Mouse (Mus musculus) limb, embryonic 11.5 days (tissue): ENCODE data around the gene Il1rl2. TPM values are rescaled to one million over a fixed set of nuclear protein-coding genes. Genes with fewer than 3 reads are reported as not detected.
A peak's percentile ranks its signal among the peaks of the same experiment; 100 is the strongest.

Experiments
- ATAC-seq: fragments of 200-750 bp; cut with Nextera tagmentation; 2 replicates; pipeline ENCODE4 v1.8.0; 2017; ENCODE audit warnings: low read depth; ENCODE audit not compliant: insufficient number of reproducible peaks, low FRiP score, low TSS enrichment
- DNase-seq: peaks from one replicate; pipeline ENCODE4 v3.0.0-alpha.2; 2015; ENCODE audit warnings: low spot score
- H3K27ac ChIP-seq: fragments of 300-500 bp; sonication (generic); replicated peaks from 2 replicates; pipeline ENCODE4 v1.5.1; 2014; ENCODE audit warnings: low read depth, mild to moderate bottlenecking, low read length
- H3K27me3 ChIP-seq: fragments of 300-500 bp; sonication (generic); 2 replicates; pipeline ENCODE4 v1.6.1; 2014; ENCODE audit warnings: mild to moderate bottlenecking, low read length, mixed read lengths; ENCODE audit not compliant: control insufficient read depth, insufficient read depth
- H3K36me3 ChIP-seq: fragments of 300-500 bp; sonication (generic); 2 replicates; pipeline ENCODE4 v1.6.1; 2014; ENCODE audit warnings: mild to moderate bottlenecking, low read length, moderate library complexity, mixed read lengths; ENCODE audit not compliant: control insufficient read depth, insufficient read depth
- H3K4me1 ChIP-seq: fragments of 300-500 bp; sonication (generic); 2 replicates; pipeline ENCODE4 v1.6.1; 2014; ENCODE audit warnings: low read length, mixed read lengths; ENCODE audit not compliant: control insufficient read depth, insufficient read depth
- H3K4me2 ChIP-seq: fragments of 300-500 bp; sonication (generic); 2 replicates; pipeline ENCODE4 v1.6.1; 2014; ENCODE audit warnings: low read depth, mild to moderate bottlenecking, moderate library complexity; ENCODE audit not compliant: severe bottlenecking
- H3K4me3 ChIP-seq: fragments of 300-500 bp; sonication (generic); 2 replicates; pipeline ENCODE4 v1.5.1; 2014; ENCODE audit warnings: low read depth, low read length
- H3K9ac ChIP-seq: fragments of 300-500 bp; sonication (generic); 2 replicates; pipeline ENCODE4 v1.6.1; 2014; ENCODE audit warnings: mild to moderate bottlenecking, low read length
- H3K9me3 ChIP-seq: fragments of 300-500 bp; sonication (generic); 2 replicates; pipeline ENCODE4 v1.6.1; 2016; ENCODE audit warnings: low read length; ENCODE audit not compliant: control insufficient read depth
- WGBS: fragments of 180-500 bp; shearing (Covaris S2); extraction: QIAGEN DNeasy Blood & Tissue Kit; methylation state at CpG from one replicate; pipeline ENCODE4 v1.1.7; 2014; 5-methylcytosine and 5-hydroxymethylcytosine counted together
- polyA plus RNA-seq: library from polyadenylated mRNA; unstranded; fragments of >200 nt; fragmentation: Nextera tagmentation; extraction: Ambion mirVana; gene quantifications from 2 replicates; pipeline ENCODE4 v1.2.1, GENCODE M21; 2014

Il1rl2 gene
- polyA plus RNA-seq, 1 experiment from 2014 or later, result 0.88 TPM

DNA sequence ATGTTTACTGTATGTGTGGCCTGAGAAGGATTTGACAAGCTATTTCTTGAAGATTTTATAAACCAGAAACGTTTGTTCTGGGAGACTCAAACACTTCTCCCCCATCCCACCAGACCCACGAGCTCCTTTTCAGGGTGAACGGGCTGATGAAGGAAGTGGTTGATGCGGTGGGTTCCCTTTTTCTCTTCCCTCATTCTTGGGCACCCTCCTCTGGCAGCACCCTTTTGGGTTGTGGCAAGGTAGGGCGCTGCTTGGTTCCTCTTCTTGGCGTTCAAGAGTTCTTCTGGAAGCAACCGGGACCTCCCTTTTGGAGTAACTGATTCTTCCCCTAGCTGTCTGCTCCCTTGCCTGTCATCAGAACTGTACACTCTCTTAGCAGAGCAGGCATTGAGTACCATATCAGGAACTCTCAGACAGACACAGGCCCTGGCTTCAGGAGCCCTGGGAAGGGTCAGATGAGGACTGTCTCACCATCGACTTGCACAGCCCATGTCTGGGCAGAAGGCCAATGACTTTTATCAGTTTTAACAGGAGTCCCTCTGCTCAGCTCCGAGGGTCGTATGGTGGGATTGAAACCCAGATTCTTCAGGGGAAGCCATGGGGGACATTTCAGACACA, 31.6 kb downstream of the Il1rl2 start:
- Histone ChIP-seq H3K27ac (no peak overlapping the region), H3K4me1 (peaks cover 8% of the 10 kb centered on the region), H3K4me2 (no peak overlapping the region), H3K27me3 (no peaks in the 10 kb centered on the region), H3K9me3 (no peaks in the 10 kb centered on the region), H3K9ac (no peak overlapping the region), H3K4me3 (no peak overlapping the region), H3K36me3 (no peaks in the 10 kb centered on the region)
- ATAC-seq, result no peak
- DNase-seq, result peak; percentile 14
- 85% methylated on average over 10 of the region's 10 CpGs for whole genome bisulfite sequencing

DNA sequence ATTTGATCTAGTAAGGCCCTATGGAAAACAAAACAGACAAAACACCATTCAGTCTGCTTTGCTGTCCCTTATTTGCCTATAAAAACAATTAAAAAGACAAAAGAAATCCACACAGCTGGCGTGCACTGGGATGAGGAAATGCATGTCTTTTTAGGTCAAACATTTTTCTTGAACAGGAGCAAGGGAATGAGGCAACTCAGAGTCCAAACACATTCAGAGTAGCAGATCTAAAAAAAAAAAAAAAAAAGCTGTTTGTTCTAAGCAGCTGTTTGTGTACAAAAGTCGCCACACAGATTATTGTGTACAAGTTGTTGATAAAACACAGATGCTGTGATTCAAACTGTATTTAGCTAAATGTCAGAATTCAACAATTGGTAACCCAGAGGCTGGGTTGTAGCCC, 33.5 kb downstream of the Il1rl2 start:
- H3K27ac ChIP-seq, result no peak overlapping the region
- no peak overlapping the region for H3K9ac ChIP-seq
- H3K9me3 ChIP-seq, result no peaks in the 10 kb centered on the region
- peaks cover 4% of the 10 kb centered on the region; the same call in 1 of the 2 replicates for H3K4me1 ChIP-seq
- ATAC-seq (no peak), DNase-seq (peak; percentile 16)
- no peak overlapping the region for H3K4me3 ChIP-seq
- WGBS, result 64% methylated on average over 2 of the region's 2 CpGs
- H3K4me2 ChIP-seq, result no peak overlapping the region
- no peaks in the 10 kb centered on the region for H3K36me3 ChIP-seq
- H3K27me3 ChIP-seq, result no peaks in the 10 kb centered on the region

DNA sequence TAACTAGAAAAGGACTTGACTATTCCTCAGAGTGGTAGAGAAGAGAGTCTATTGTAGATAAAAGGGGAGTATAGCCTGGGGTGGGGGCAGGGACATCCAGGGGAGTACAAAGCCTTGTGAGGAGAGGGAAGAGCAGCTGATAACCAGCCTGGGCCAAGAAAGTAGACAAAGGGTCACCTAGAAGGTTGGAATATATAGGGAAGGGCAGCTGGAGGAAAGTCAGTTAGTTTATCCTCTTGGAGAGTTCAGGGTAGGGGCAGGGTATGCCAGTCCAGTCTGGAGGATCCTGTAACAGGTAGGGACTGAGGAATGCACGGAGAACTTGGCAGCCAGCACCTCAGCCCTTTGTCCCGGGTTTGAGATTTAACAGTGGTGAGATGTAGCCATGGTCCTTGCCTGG, 33.9 kb downstream of the Il1rl2 start:
- no peaks in the 10 kb centered on the region for H3K36me3 ChIP-seq
- no peaks in the 10 kb centered on the region for H3K9me3 ChIP-seq
- no peak overlapping the region for H3K9ac ChIP-seq
- H3K4me2 ChIP-seq, result no peak overlapping the region
- peaks cover 2% of the 10 kb centered on the region; the same call in 1 of the 2 replicates for H3K4me1 ChIP-seq
- no peak overlapping the region for H3K27ac ChIP-seq
- DNase-seq (peak; percentile 16), ATAC-seq (no peak)
- H3K27me3 ChIP-seq, result no peaks in the 10 kb centered on the region
- WGBS, result 82% methylated on average over 2 of the region's 2 CpGs
- H3K4me3 ChIP-seq, result no peak overlapping the region

DNA sequence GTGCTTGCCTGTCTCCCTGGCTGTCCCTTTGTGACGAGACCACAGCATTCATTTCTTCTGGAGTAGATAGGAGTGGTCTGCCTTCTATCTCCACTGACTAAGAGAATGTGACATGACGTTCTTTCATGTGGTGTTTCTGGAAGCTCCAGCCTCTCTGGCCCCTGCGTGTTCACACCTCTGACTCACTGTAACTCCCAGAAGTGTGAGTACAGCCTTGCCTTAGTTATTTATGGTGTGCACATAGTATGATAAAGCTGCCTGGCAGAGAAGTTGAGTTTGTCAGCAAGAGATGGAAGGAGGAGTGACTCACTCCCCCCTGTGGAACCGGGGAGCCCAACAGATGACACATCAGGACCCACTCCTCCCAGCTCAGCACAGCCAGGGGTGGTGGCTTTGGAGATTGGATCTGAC, 34.4 kb downstream of the Il1rl2 start:
- WGBS, result 72% methylated on average over 4 of the region's 4 CpGs

DNA sequence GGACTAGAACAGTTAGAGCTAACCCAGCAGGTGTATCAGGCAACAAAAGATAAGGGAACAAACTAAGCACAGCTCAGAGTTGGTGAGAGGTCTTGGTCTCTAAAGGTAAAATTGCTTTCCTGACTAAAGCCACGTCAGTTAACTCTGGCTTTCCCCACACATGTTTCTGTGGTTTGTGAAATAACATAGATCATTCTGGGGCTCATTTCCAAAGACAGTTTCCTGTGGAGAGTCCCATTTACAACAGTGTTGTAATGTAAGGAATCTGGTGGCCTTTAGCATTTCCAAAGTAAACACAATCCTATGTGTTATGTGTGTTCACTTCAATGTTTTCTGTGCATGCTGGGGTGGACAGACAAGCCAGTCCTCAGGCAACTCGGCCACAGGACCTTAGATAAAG, 35.3 kb downstream of the Il1rl2 start:
- DNase-seq (no peak), ATAC-seq (no peak)

More for the DNA sequence above, 34.4 kb downstream of the Il1rl2 start:
- H3K27me3 ChIP-seq, result no peaks in the 10 kb centered on the region
- H3K9me3 ChIP-seq, result no peaks in the 10 kb centered on the region
- H3K4me3 ChIP-seq, result no peak overlapping the region
- ATAC-seq (no peak), DNase-seq (peak; percentile 15)
- H3K4me1 ChIP-seq, result no peaks in the 10 kb centered on the region
- no peaks in the 10 kb centered on the region for H3K36me3 ChIP-seq
- no peak overlapping the region for H3K9ac ChIP-seq
- no peak overlapping the region for H3K27ac ChIP-seq
- H3K4me2 ChIP-seq, result no peak overlapping the region

DNA sequence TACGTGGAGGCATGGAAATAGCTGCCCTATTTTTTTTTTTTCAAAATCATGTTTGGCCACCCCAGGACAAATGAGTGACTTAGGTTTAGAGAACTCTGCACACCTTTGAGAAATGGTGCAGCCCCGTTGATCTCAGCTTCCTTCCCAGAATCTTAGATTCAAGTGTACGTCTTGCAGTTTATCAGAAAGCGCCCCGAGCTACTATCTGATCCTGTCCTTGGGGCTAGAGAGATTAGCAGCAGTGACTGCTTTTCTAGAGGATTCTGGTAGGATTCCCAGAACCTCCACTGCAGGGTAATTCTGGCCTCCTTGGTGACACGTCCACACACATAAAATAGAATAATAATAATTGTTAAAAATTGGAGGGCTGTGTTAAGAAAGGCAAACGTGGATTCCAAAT, 36.6 kb downstream of the Il1rl2 start:
- no peaks in the 10 kb centered on the region for H3K9me3 ChIP-seq
- ATAC-seq (no peak), DNase-seq (no peak)
- no peak overlapping the region for H3K9ac ChIP-seq
- no peaks in the 10 kb centered on the region for H3K36me3 ChIP-seq
- no peak overlapping the region for H3K4me3 ChIP-seq
- 78% methylated on average over 7 of the region's 7 CpGs for WGBS
- H3K27ac ChIP-seq, result no peak overlapping the region
- no peaks in the 10 kb centered on the region for H3K27me3 ChIP-seq
- no peak overlapping the region for H3K4me2 ChIP-seq
- H3K4me1 ChIP-seq, result no peaks in the 10 kb centered on the region

More for the DNA sequence above, 35.3 kb downstream of the Il1rl2 start:
- H3K9ac ChIP-seq, result no peak overlapping the region
- no peak overlapping the region for H3K4me2 ChIP-seq
- H3K4me3 ChIP-seq, result no peak overlapping the region
- no peak overlapping the region for H3K27ac ChIP-seq
- H3K9me3 ChIP-seq, result no peaks in the 10 kb centered on the region
- no peaks in the 10 kb centered on the region for H3K27me3 ChIP-seq
- 72% methylated on average over 2 of the region's 2 CpGs for WGBS
- H3K4me1 ChIP-seq, result no peaks in the 10 kb centered on the region
- no peaks in the 10 kb centered on the region for H3K36me3 ChIP-seq

DNA sequence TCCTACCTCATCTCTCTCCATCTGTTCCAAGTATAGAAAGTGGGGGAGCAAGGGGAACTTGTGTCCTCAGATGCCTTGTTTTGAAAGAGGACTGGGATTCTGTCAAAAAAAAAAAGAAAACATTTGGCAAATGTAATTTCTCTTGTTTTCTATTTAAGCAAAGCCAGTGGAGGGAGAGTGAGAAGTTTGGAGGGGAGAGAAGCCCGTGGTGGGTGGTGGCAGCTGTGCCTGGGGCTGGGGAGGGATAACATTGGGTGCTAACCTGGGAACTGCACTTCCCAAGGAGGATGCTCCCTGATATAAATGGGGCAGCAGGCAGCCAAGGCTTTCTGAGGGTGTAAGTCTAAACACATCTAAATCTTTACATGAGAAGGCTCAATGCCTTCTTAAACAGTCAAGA, 37.2 kb downstream of the Il1rl2 start:
- no peak overlapping the region for H3K27ac ChIP-seq
- ATAC-seq, result no peak
- no peak for DNase-seq
- no peak overlapping the region for H3K9ac ChIP-seq
- 65% methylated on average over 1 of the region's 1 CpGs for WGBS
- no peak overlapping the region for H3K4me2 ChIP-seq
- no peaks in the 10 kb centered on the region for H3K4me1 ChIP-seq
- no peaks in the 10 kb centered on the region for H3K9me3 ChIP-seq
- no peaks in the 10 kb centered on the region for H3K36me3 ChIP-seq
- H3K4me3 ChIP-seq, result no peak overlapping the region
- no peaks in the 10 kb centered on the region for H3K27me3 ChIP-seq

DNA sequence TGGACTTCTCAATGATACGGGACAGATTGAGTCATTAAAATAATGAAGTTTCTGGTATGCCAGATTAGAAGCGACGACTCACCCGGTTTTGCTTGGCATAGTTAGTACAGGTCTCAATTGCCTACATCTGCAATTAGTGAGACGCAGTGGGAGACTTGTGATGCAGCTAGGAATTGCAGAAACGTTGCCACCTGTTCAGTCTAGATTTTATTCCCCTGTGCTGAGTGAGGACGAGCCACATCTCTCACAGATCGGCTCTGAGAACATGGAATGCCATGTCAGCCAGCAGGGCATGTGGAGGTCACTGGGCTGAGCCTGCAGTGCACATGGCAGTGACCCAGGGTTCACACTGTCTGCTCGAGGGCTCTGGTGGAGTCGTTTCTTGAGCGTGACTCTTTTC, 38.4 kb downstream of the Il1rl2 start:
- WGBS, result 74% methylated on average over 11 of the region's 11 CpGs
- ATAC-seq, result no peak
- H3K9me3 ChIP-seq, result no peaks in the 10 kb centered on the region
- H3K27ac ChIP-seq, result no peak overlapping the region
- H3K4me3 ChIP-seq, result no peak overlapping the region
- no peak overlapping the region for H3K4me2 ChIP-seq
- no peak overlapping the region for H3K9ac ChIP-seq
- no peaks in the 10 kb centered on the region for H3K36me3 ChIP-seq
- no peak for DNase-seq
- no peaks in the 10 kb centered on the region for H3K4me1 ChIP-seq
- H3K27me3 ChIP-seq, result no peaks in the 10 kb centered on the region

DNA sequence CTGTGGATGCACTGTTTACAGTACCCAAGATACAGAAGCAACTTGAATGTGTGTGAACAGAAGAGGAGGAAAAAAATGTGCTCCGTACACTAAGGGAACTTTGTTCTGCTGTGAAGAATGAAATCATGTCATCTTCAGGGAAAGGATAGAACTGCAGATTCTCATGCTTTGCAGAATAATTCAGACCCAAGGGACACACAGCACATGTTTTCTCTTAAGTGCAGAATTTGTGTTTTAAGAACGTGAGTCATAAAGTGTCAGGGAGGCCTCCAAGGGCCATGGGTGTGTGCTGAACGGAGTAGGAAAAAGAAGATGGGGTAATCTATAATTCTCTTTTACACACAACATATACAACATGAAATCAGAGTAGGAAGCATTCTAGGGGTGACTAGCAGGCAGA, 48.5 kb downstream of the Il1rl2 start:
- no peak for ATAC-seq
- H3K4me2 ChIP-seq, result no peak overlapping the region
- no peaks in the 10 kb centered on the region for H3K36me3 ChIP-seq

More for the DNA sequence above, 48.5 kb downstream of the Il1rl2 start:
- WGBS, result 82% methylated on average over 3 of the region's 3 CpGs
- H3K9me3 ChIP-seq, result no peaks in the 10 kb centered on the region
- H3K9ac ChIP-seq, result no peak overlapping the region
- H3K4me1 ChIP-seq, result no peaks in the 10 kb centered on the region
- DNase-seq, result no peak
- H3K27me3 ChIP-seq, result no peaks in the 10 kb centered on the region
- H3K4me3 ChIP-seq, result no peak overlapping the region
- no peak overlapping the region for H3K27ac ChIP-seq
